Mouse (Mus musculus) liver, embryonic 14 days (tissue): Measurements from ENCODE around the gene C2cd3. TPM values are rescaled to one million over a fixed set of nuclear protein-coding genes. Genes with fewer than 3 reads are reported as not detected.

Experiments
- polyA plus RNA-seq: library from polyadenylated mRNA; depleted of rRNA; stranded (reverse); fragments of >200 nt; gene quantifications from 2 replicates; pipeline ENCODE4 v1.2.3, GENCODE M21; 2012; rRNA removed

C2cd3 gene
- 9.3 and 9.8 TPM in 2 replicates for polyA plus RNA-seq

GRCm38 (mm10) chr7:100371495-100372451, at the start of gene C2cd3, which contains the start of gene Ppme1:
Gene C2cd3 (plus strand): TSS chr7:100372233.
Gene Ppme1 (minus strand): TSS chr7:100372307.

GRCm38 (mm10) chr7:100472777-100473176, 100.7 kb downstream of the C2cd3 start, which contains the start of gene Ucp3:
Gene Ucp3 (plus strand): TSS chr7:100472990.

GRCm38 (mm10) chr7:100493117-100493483, 121.1 kb downstream of the C2cd3 start, which contains the start of gene Ucp2:
Gene Ucp2 (plus strand): TSS chr7:100493337.

GRCm38 (mm10) chr7:100514573-100514972, 142.5 kb downstream of the C2cd3 start, which contains the start of gene Dnajb13:
Gene Dnajb13 (minus strand): TSS chr7:100514960.

Other genes with a start within 250 kb of the C2cd3 start
- 2.7 and 3.0 TPM in 2 replicates for gene Lipt2, start 213.0 kb upstream of the C2cd3 start, polyA plus RNA-seq
- 0.84 and 1.6 TPM in 2 replicates for gene Kcne3, start 195.7 kb upstream of the C2cd3 start, polyA plus RNA-seq
- gene Pgm2l1, start 144.8 kb upstream of the C2cd3 start, polyA plus RNA-seq, result 2.3 and 2.6 TPM in 2 replicates
- gene P4ha3, start 86.7 kb upstream of the C2cd3 start, polyA plus RNA-seq, result 1.4 and 1.5 TPM in 2 replicates
- 18.1 and 20.8 TPM in 2 replicates for gene Ppme1, start 74 bp downstream of the C2cd3 start, polyA plus RNA-seq
- gene Ucp3, start 100.8 kb downstream of the C2cd3 start, polyA plus RNA-seq, result 0.02 TPM in 1 of 2 replicates, not detected in the other
- 267 and 321 TPM in 2 replicates for gene Ucp2, start 121.1 kb downstream of the C2cd3 start, polyA plus RNA-seq
- gene Dnajb13, start 142.7 kb downstream of the C2cd3 start, polyA plus RNA-seq, result 0.50 and 0.53 TPM in 2 replicates
- 8.6 and 10.2 TPM in 2 replicates for gene Coa4, start 164.8 kb downstream of the C2cd3 start, polyA plus RNA-seq
- gene Rab6a, start 235.2 kb downstream of the C2cd3 start, polyA plus RNA-seq, result 25.8 and 28.6 TPM in 2 replicates
- gene Mrpl48, start 236.1 kb downstream of the C2cd3 start, polyA plus RNA-seq, result 22.2 and 24.7 TPM in 2 replicates